Comparison of ENCODE assay signal across 8 mouse cellular contexts in genomic region chr9:57708068-57708719, GRCm38 (mm10). TPM values are rescaled to one million over a fixed set of nuclear protein-coding genes. Genes with fewer than 3 reads are reported as not detected.
DNase-seq lines count a peak whose midpoint lies in the region; ATAC-seq lines count a peak whose summit lies in the region.

Edc3 (plus strand) TSS chr9:57708540.

- peak; percentile 98 for ATAC-seq in megakaryocyte, adult 5-6 weeks (ENCODE audit: poor library complexity, severe bottlenecking)

- peak; percentile 88 to 96 for DNase-seq in adrenal gland, adult (ENCODE audit: inconsistent age in 2 of 2, low spot score in 1 of 2)
- DNase-seq in embryo, embryonic 10.5 days (ENCODE audit: low spot score): peak; percentile 96
- peak; percentile 92 for DNase-seq in gastrocnemius, postnatal 14 days
- peak; percentile 95 for DNase-seq in induced T-regulatory cell, adult 2 months (ENCODE audit: low read depth)
- DNase-seq in left cerebral cortex, adult 8-10 months (ENCODE audit: low spot score in 2 of 2): peak; percentile 65 to 76
- DNase-seq in right cerebral cortex, adult 18-20 months: peak; percentile 88
- peak; percentile 66 for DNase-seq in urinary bladder, postnatal 10 days (ENCODE audit: low spot score)

- intact Hi-C loops in gastrocnemius, postnatal 14 days (cut with DNase I; ENCODE audit: low total_unique reads): no loop called here

RNA-seq across cellular contexts. Expression of gene Edc3, which starts in this region (rescaled TPM):
- 1 to 10 TPM; 6.4 to 6.7 TPM for total RNA-seq in gastrocnemius, postnatal 14 days (2021)
- 10 to 100 TPM; 13.4 to 16.5 (median 14.6) TPM for total RNA-seq in left cerebral cortex, adult 8-10 months (2022)
- total RNA-seq in megakaryocyte, adult 5-6 weeks (2015): 5.5 and 5.7 TPM in 2 replicates
- 3.7 and 4.9 TPM in 2 replicates for total RNA-seq in megakaryocyte, adult 5-6 weeks (2017)

Comparison
In these comparisons a context has a peak if more than half of its experiments do, and no peak if none do; other contexts are left out.
1. Peak in every context shown above with its lines: DNase-seq and ATAC-seq.